ENCODE assay signal across 8 mouse cellular contexts in genomic region chr3:20033761-20034718, GRCm38 (mm10). TPM values are rescaled to one million over a fixed set of nuclear protein-coding genes. Genes with fewer than 3 reads are reported as not detected.
DNase-seq lines count a peak whose midpoint lies in the region; ATAC-seq and TF ChIP-seq lines count a peak whose summit lies in the region.

No protein-coding gene starts in this region.

- no peaks in the 10 kb centered on the region for H3K9me3 ChIP-seq in lung, embryonic 14.5 days (ENCODE audit: low read depth, low read length)
- no peaks in the 10 kb centered on the region for H3K9me3 ChIP-seq in embryonic facial prominence, embryonic 14.5 days (ENCODE audit: control insufficient read depth, low read length)
- no peaks in the 10 kb centered on the region; the same call in 1 of the 2 replicates for H3K9me3 ChIP-seq in kidney, embryonic 15.5 days (replicated peaks)
- H3K9me3 ChIP-seq in midbrain, postnatal 0 days (ENCODE audit: low read length): no peaks in the 10 kb centered on the region

- no peaks in the 10 kb centered on the region for H3K27me3 ChIP-seq in lung, embryonic 14.5 days (ENCODE audit: insufficient read depth, low read length)
- H3K27me3 ChIP-seq in embryonic facial prominence, embryonic 14.5 days (replicated peaks; ENCODE audit: control insufficient read depth, insufficient read depth, low read length): no peaks in the 10 kb centered on the region
- H3K27me3 ChIP-seq in kidney, embryonic 15.5 days: no peaks in the 10 kb centered on the region
- no peaks in the 10 kb centered on the region for H3K27me3 ChIP-seq in midbrain, postnatal 0 days (ENCODE audit: insufficient read depth, low read length)

- TF ChIP-seq CTCF in lung, embryonic 14.5 days (IDR thresholded peaks at IDR 0.05; ENCODE audit: low read depth): no peak
- TF ChIP-seq CTCF in midbrain, postnatal 0 days (IDR thresholded peaks at IDR 0.05): no peak

- peak overlapping the region; percentile 74 for H3K4me3 ChIP-seq in lung, embryonic 14.5 days (ENCODE audit: low read depth, low read length)
- H3K4me3 ChIP-seq in embryonic facial prominence, embryonic 14.5 days (ENCODE audit: low read depth, low read length): peak overlapping the region; percentile 80
- H3K4me3 ChIP-seq in kidney, embryonic 15.5 days (replicated peaks): peak overlapping the region; percentile 92
- H3K4me3 ChIP-seq in midbrain, postnatal 0 days (ENCODE audit: low read depth, low read length): peak overlapping the region; percentile 90

- no peak for ATAC-seq in lung, embryonic 14.5 days (ENCODE audit: insufficient read depth)
- no peak for ATAC-seq in embryonic facial prominence, embryonic 14.5 days (ENCODE audit: low read depth)
- ATAC-seq in kidney, embryonic 15.5 days (replicated peaks; ENCODE audit: low FRiP score): no peak
- no peak for ATAC-seq in midbrain, postnatal 0 days (ENCODE audit: low FRiP score)

- no peaks in the 10 kb centered on the region for H3K36me3 ChIP-seq in lung, embryonic 14.5 days (ENCODE audit: insufficient read depth)
- H3K36me3 ChIP-seq in embryonic facial prominence, embryonic 14.5 days (ENCODE audit: control insufficient read depth, insufficient read depth, low read length): no peaks in the 10 kb centered on the region
- H3K36me3 ChIP-seq in kidney, embryonic 15.5 days: no peaks in the 10 kb centered on the region
- H3K36me3 ChIP-seq in midbrain, postnatal 0 days (ENCODE audit: insufficient read depth, low read length): no peaks in the 10 kb centered on the region

- 10% methylated on average over 10 of the region's 10 CpGs for WGBS in lung, embryonic 14.5 days
- 13% methylated on average over 10 of the region's 10 CpGs for WGBS in embryonic facial prominence, embryonic 14.5 days
- 9% methylated on average over 10 of the region's 10 CpGs for WGBS in kidney, embryonic 15.5 days
- 22% methylated on average over 10 of the region's 10 CpGs for WGBS in midbrain, postnatal 0 days

- no peak overlapping the region for H3K27ac ChIP-seq in lung, embryonic 14.5 days (ENCODE audit: low read depth)
- no peak overlapping the region for H3K27ac ChIP-seq in embryonic facial prominence, embryonic 14.5 days (replicated peaks; ENCODE audit: low read depth, low read length)
- H3K27ac ChIP-seq in kidney, embryonic 15.5 days: peak overlapping the region; percentile 88
- H3K27ac ChIP-seq in midbrain, postnatal 0 days (ENCODE audit: low read depth, low read length): no peak overlapping the region

- H3K4me2 ChIP-seq in lung, embryonic 14.5 days: peak overlapping the region; percentile 83
- peak overlapping the region; percentile 73 for H3K4me2 ChIP-seq in embryonic facial prominence, embryonic 14.5 days (ENCODE audit: low read depth, low read length)
- H3K4me2 ChIP-seq in kidney, embryonic 15.5 days: peak overlapping the region; percentile 77
- H3K4me2 ChIP-seq in midbrain, postnatal 0 days (ENCODE audit: low read depth, low read length, poor library complexity, severe bottlenecking): peak overlapping the region; percentile 76

- H3K9ac ChIP-seq in lung, embryonic 14.5 days: peak overlapping the region; percentile 50
- H3K9ac ChIP-seq in embryonic facial prominence, embryonic 14.5 days (ENCODE audit: low read depth, low read length): peak overlapping the region; percentile 68
- H3K9ac ChIP-seq in kidney, embryonic 15.5 days: peak overlapping the region; percentile 57
- H3K9ac ChIP-seq in midbrain, postnatal 0 days (replicated peaks; ENCODE audit: low read length, poor library complexity, severe bottlenecking): peak overlapping the region; percentile 64

- peak; percentile 10 for DNase-seq in lung, embryonic 14.5 days
- no peak for DNase-seq in lung, postnatal 10 days
- DNase-seq in embryonic facial prominence, embryonic 14.5 days (ENCODE audit: low spot score): no peak
- no peak for DNase-seq in midbrain, postnatal 0 days (ENCODE audit: low spot score)
- no peak for DNase-seq in right cerebral cortex, postnatal 25 days
- no peak for DNase-seq in frontal cortex, postnatal 14 days (ENCODE audit: low spot score in 2 of 2)
- no peak for DNase-seq in layer of hippocampus, postnatal 36 days

- H3K4me1 ChIP-seq in lung, embryonic 14.5 days (ENCODE audit: insufficient read depth): 0 out of 2 replicates have a peak, but pooled peaks cover 7% of the 10 kb centered on the region
- H3K4me1 ChIP-seq in embryonic facial prominence, embryonic 14.5 days (ENCODE audit: control insufficient read depth, insufficient read depth, low read length): no peaks in the 10 kb centered on the region
- H3K4me1 ChIP-seq in kidney, embryonic 15.5 days: peaks cover 9% of the 10 kb centered on the region
- H3K4me1 ChIP-seq in midbrain, postnatal 0 days (ENCODE audit: insufficient read depth, low read length): peaks cover 7% of the 10 kb centered on the region; the same call in 1 of the 2 replicates

RNA-seq across cellular contexts. Expression of gene Hps3, which starts 1.1 kb away (rescaled TPM):
- 12.4 and 12.8 TPM in 2 replicates for polyA plus RNA-seq in lung, embryonic 14.5 days (2014; fragmentation: Nextera tagmentation; extraction: Ambion mirVana)
- 9.9 and 12.1 TPM in 2 replicates for polyA plus RNA-seq in embryonic facial prominence, embryonic 14.5 days (2014; fragmentation: Nextera tagmentation; extraction: Ambion mirVana)
- 10.1 and 12.2 TPM in 2 replicates for polyA plus RNA-seq in kidney, embryonic 15.5 days (2015; fragmentation: Nextera tagmentation; extraction: Ambion mirVana)
- 16.3 and 18.5 TPM in 2 replicates for total RNA-seq in midbrain, postnatal 0 days (2014; rRNA removed)
- polyA plus RNA-seq in midbrain, postnatal 0 days (2015; fragmentation: Nextera tagmentation; extraction: Ambion mirVana): 8.4 and 9.3 TPM in 2 replicates
- 10 to 100 TPM; 20.5 to 22.0 TPM for total RNA-seq in layer of hippocampus, postnatal 36 days (2021)

RNA-seq across cellular contexts. Expression of gene Hltf, which starts 23.6 kb away (rescaled TPM):
- 22.7 and 25.6 TPM in 2 replicates for polyA plus RNA-seq in lung, embryonic 14.5 days (2014; fragmentation: Nextera tagmentation; extraction: Ambion mirVana)
- polyA plus RNA-seq in embryonic facial prominence, embryonic 14.5 days (2014; fragmentation: Nextera tagmentation; extraction: Ambion mirVana): 18.9 and 20.4 TPM in 2 replicates
- 17.7 and 18.3 TPM in 2 replicates for polyA plus RNA-seq in kidney, embryonic 15.5 days (2015; fragmentation: Nextera tagmentation; extraction: Ambion mirVana)
- 12.6 and 13.5 TPM in 2 replicates for total RNA-seq in midbrain, postnatal 0 days (2014; rRNA removed)
- polyA plus RNA-seq in midbrain, postnatal 0 days (2015; fragmentation: Nextera tagmentation; extraction: Ambion mirVana): 6.3 and 8.1 TPM in 2 replicates
- 10 to 100 TPM; 23.7 to 25.7 TPM for total RNA-seq in layer of hippocampus, postnatal 36 days (2021)
